Mouse (Mus musculus) midbrain, embryonic 11.5 days (tissue): ENCODE measurements around the gene Camk1g. TPM values are rescaled to one million over a fixed set of nuclear protein-coding genes. Genes with fewer than 3 reads are reported as not detected.

Source experiments
- ATAC-seq: fragments of 200-750 bp; cut with Nextera tagmentation; 2 replicates; pipeline ENCODE4 v1.8.0; 2017; ENCODE audit warnings: moderate TSS enrichment, moderate library complexity; ENCODE audit not compliant: low FRiP score
- DNase-seq: peaks from one replicate; pipeline ENCODE4 v3.0.0; 2015; ENCODE audit warnings: low spot score; ENCODE audit errors: missing footprints
- H3K27ac ChIP-seq: fragments of 300-500 bp; sonication (generic); 2 replicates; pipeline ENCODE4 v1.5.1; 2014; ENCODE audit warnings: low read depth, low read length
- H3K27me3 ChIP-seq: fragments of 300-500 bp; sonication (generic); 2 replicates; pipeline ENCODE4 v1.6.1; 2014; ENCODE audit warnings: mild to moderate bottlenecking, low read length, moderate library complexity, mixed read lengths; ENCODE audit not compliant: control insufficient read depth, insufficient read depth
- H3K36me3 ChIP-seq: fragments of 300-500 bp; sonication (generic); 2 replicates; pipeline ENCODE4 v1.6.1; 2014; ENCODE audit warnings: mild to moderate bottlenecking, low read length, moderate library complexity, mixed read lengths; ENCODE audit not compliant: control insufficient read depth, insufficient read depth
- H3K4me1 ChIP-seq: fragments of 300-500 bp; sonication (generic); 2 replicates; pipeline ENCODE4 v1.6.1; 2014; ENCODE audit warnings: low read length; ENCODE audit not compliant: control insufficient read depth, insufficient read depth
- H3K4me2 ChIP-seq: fragments of 300-500 bp; sonication (generic); 2 replicates; pipeline ENCODE4 v1.6.1; 2014; ENCODE audit warnings: mild to moderate bottlenecking, moderate library complexity
- H3K4me3 ChIP-seq: fragments of 300-500 bp; sonication (generic); 2 replicates; pipeline ENCODE4 v1.5.1; 2014; ENCODE audit warnings: low read depth, low read length
- H3K9ac ChIP-seq: fragments of 300-500 bp; sonication (generic); 2 replicates; pipeline ENCODE4 v1.6.1; 2014; ENCODE audit warnings: low read length
- H3K9me3 ChIP-seq: fragments of 300-500 bp; sonication (generic); 2 replicates; pipeline ENCODE4 v1.6.1; 2016; ENCODE audit warnings: low read length; ENCODE audit not compliant: control insufficient read depth
- WGBS: fragments of 180-500 bp; shearing (Covaris S2); extraction: QIAGEN DNeasy Blood & Tissue Kit; methylation state at CpG from one replicate; pipeline ENCODE4 v1.1.7; 2014; 5-methylcytosine and 5-hydroxymethylcytosine counted together
- polyA plus RNA-seq: library from polyadenylated mRNA; unstranded; fragments of >200 nt; fragmentation: Nextera tagmentation; extraction: Ambion mirVana; gene quantifications from 2 replicates; pipeline ENCODE4 v1.2.1, GENCODE M21; 2014

Gene Camk1g
- polyA plus RNA-seq, 1 experiment from 2014 or later: 20.1 TPM

DNA sequence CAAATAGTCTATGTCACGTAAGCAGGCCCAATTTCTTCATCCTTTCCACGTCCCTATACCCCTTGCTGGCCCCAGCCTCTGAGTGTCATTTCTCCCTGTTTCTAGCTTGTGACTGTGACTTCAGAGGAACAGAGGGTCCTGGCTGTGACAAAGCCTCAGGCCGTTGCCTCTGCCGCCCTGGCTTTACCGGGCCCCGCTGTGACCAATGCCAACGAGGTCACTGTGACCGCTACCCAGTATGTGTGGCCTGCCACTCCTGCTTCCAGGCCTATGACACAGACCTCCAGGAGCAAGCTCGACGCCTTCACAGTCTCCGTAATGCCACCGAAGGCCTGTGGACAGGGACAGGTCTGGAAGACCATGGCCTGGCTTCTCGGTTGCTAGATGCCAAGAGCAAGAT is 38.1 kb downstream of the Camk1g start:
- no peaks in the 10 kb centered on the region for H3K36me3 ChIP-seq
- no peak overlapping the region for H3K4me2 ChIP-seq
- no peak for DNase-seq
- H3K9ac ChIP-seq: no peak overlapping the region
- H3K27ac ChIP-seq: no peak overlapping the region
- no peak for ATAC-seq
- H3K4me3 ChIP-seq: no peak overlapping the region
- H3K4me1 ChIP-seq: 0 out of 2 replicates have a peak, but pooled peaks cover 4% of the 10 kb centered on the region
- H3K27me3 ChIP-seq: no peaks in the 10 kb centered on the region
- no peaks in the 10 kb centered on the region for H3K9me3 ChIP-seq
- WGBS: 89% methylated on average over 13 of the region's 13 CpGs

DNA sequence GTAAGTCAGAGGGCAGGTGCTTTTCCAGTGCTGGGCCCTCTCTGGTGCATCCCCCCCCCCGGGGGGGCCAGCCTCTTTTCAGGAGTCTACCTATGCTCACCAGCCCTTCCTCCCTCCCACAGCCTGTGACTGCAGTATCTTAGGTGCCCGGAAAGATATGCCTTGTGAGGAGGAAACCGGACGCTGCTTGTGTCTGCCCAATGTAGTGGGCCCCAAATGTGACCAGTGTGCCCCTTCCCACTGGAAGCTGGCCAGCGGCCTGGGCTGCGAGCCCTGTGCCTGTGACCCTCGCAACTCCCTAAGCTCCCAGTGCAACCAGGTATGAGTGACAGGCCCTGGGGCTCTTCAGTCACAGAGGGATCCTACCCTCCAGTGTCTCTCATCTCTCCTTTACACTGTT is 39.5 kb downstream of the Camk1g start:
- ATAC-seq (no peak; the same call in 1 of the 2 replicates), DNase-seq (peak; percentile 26)
- Histone ChIP-seq H3K27ac (no peak overlapping the region), H3K4me1 (0 out of 2 replicates have a peak, but pooled peaks cover 4% of the 10 kb centered on the region), H3K4me3 (no peak overlapping the region), H3K9ac (no peak overlapping the region), H3K36me3 (no peaks in the 10 kb centered on the region), H3K4me2 (no peak overlapping the region), H3K27me3 (no peaks in the 10 kb centered on the region), H3K9me3 (no peaks in the 10 kb centered on the region)
- WGBS: 83% methylated on average over 7 of the region's 7 CpGs

DNA sequence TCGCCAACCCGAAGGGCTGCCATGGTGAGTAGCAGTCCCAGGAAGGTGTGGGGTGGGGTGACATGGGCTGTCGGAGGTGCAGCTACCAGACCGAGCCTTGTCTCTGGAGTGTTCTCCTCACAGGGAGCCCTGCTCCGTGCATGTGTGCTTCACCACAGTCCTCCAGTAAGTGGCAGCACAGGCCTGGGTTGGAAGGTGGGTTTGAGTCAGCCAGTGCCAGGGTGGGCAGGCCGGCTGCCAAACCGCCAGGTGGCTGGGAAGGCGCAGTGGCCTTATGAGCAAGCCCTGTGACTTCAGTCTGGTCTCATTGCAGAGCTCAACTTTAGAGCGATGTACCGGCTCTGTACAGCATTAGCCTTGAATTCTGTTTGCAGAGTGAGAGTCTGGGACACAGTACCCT is 39.9 kb downstream of the Camk1g start:
- DNase-seq: peak; percentile 89
- no peaks in the 10 kb centered on the region for H3K27me3 ChIP-seq
- no peak overlapping the region for H3K9ac ChIP-seq
- no peak overlapping the region for H3K4me2 ChIP-seq
- WGBS: 41% methylated on average over 10 of the region's 10 CpGs
- ATAC-seq: peak; percentile 87
- no peak overlapping the region for H3K27ac ChIP-seq
- H3K4me3 ChIP-seq: no peak overlapping the region
- H3K4me1 ChIP-seq: 0 out of 2 replicates have a peak, but pooled peaks cover 4% of the 10 kb centered on the region
- no peaks in the 10 kb centered on the region for H3K9me3 ChIP-seq
- H3K36me3 ChIP-seq: no peaks in the 10 kb centered on the region

DNA sequence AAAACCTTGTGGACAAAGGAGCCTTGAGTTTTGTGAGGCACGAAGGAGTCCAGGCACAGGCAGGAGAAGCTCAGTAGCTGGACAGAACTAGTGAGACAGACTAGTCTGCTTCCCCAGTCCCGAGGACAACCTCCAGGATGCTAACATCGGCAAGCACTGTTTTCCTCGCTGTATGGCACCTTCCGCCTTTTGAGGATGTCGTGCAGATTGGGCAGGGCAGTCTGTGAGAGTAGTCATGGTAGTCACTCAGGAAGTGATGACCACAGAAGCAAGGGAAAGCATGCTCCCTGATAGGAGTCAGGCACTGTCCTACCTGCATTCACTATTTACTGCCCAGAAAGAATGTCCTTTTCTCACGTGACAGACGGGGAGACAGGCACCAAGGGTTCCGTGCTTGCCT is 40.5 kb downstream of the Camk1g start:
- Histone ChIP-seq H3K36me3 (no peaks in the 10 kb centered on the region), H3K4me1 (0 out of 2 replicates have a peak, but pooled peaks cover 4% of the 10 kb centered on the region), H3K27me3 (no peaks in the 10 kb centered on the region), H3K9me3 (no peaks in the 10 kb centered on the region), H3K4me3 (no peak overlapping the region), H3K9ac (no peak overlapping the region; the same call in 1 of the 2 replicates), H3K27ac (no peak overlapping the region), H3K4me2 (no peak overlapping the region)
- ATAC-seq (0 out of 2 replicates have a peak, but pooled peaks have one; percentile 1), DNase-seq (no peak)
- WGBS: 70% methylated on average over 9 of the region's 9 CpGs

DNA sequence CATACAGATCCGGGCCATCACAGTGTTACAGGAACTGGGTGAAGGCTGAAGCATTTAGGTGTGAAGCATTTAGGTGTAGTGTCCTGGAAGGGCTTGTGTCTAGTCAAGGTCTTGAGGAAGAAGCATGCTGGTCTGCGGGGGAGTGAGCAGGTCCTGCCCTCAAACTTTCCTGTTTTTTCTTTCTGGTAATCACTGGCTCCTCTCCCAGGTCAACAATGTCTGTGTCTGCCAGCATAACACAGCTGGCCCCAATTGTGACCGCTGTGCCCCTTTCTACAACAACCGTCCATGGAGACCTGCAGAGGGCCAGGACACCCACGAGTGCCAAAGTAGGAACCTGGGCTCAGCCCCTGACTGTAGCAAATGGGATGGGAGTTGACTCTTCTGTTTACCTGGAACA is 42.4 kb downstream of the Camk1g start:
- H3K4me3 ChIP-seq: no peak overlapping the region
- H3K9ac ChIP-seq: no peak overlapping the region
- H3K36me3 ChIP-seq: no peaks in the 10 kb centered on the region
- peak; percentile 49 for DNase-seq
- no peaks in the 10 kb centered on the region for H3K9me3 ChIP-seq
- 84% methylated on average over 5 of the region's 5 CpGs for WGBS
- H3K4me1 ChIP-seq: 0 out of 2 replicates have a peak, but pooled peaks cover 4% of the 10 kb centered on the region
- H3K27me3 ChIP-seq: no peaks in the 10 kb centered on the region
- no peak overlapping the region for H3K4me2 ChIP-seq
- H3K27ac ChIP-seq: no peak overlapping the region
- no peak for ATAC-seq

DNA sequence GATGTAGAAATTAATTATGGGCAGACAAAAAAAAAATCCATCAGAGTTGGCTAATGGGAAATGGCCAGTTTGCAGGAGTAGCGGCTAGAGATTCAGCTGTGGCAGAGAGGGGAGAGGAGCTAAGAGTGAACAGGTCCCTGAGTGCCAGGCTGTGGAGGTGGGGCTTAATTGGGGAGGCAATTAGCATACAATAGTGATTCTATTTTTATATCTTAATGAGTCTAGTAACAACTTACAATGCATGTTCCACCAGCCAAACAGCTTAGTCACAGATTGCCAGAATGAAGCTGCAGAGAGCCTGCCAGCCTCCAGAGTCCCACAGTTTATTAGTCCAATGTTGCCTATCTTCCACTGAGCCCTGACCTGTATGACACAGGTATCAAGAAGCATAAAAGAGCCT is 42.9 kb downstream of the Camk1g start:
- ATAC-seq (no peak), DNase-seq (no peak)
- Histone ChIP-seq H3K27ac (no peak overlapping the region), H3K27me3 (no peaks in the 10 kb centered on the region), H3K4me3 (no peak overlapping the region), H3K4me2 (no peak overlapping the region), H3K9ac (no peak overlapping the region), H3K4me1 (0 out of 2 replicates have a peak, but pooled peaks cover 4% of the 10 kb centered on the region), H3K9me3 (no peaks in the 10 kb centered on the region), H3K36me3 (no peaks in the 10 kb centered on the region)
- WGBS: 96% methylated on average over 1 of the region's 1 CpGs

DNA sequence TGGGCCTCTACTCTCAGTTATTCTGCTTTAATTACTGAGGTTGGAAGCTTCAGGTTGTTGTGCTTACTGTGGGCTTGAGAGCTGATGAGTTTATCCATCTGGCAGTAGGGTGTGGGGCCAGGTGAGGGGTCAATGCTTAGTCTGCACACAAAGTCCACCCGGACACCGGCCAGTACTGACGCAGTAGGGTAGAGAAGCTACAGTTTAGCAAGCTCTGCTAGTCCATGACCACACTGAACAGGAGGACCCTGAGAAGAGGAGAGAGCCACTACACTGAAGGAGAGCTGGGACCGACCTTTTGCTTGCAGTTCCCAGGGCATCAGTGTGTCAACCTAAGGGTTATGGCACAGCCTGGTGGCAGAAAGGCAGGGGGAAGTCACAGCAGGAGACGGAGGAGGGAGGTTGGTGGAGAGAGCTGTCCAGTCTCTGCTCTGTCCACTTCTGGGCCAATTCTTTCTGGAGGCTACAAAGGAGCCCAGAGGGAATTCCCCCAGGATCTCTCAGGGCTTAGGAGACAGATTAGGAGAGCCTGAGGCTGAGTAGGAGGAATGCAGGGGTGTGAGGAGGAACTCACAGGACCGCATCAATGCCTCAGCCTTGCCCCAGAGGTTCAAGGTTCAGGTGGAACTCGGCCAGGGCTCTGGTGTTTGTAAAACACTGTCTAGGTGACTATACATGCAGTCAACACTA is 43.5 kb downstream of the Camk1g start:
- Histone ChIP-seq H3K27ac (no peak overlapping the region), H3K9ac (no peak overlapping the region), H3K27me3 (no peaks in the 10 kb centered on the region), H3K36me3 (no peaks in the 10 kb centered on the region), H3K4me1 (0 out of 2 replicates have a peak, but pooled peaks cover 4% of the 10 kb centered on the region), H3K9me3 (no peaks in the 10 kb centered on the region), H3K4me3 (no peak overlapping the region), H3K4me2 (no peak overlapping the region)
- ATAC-seq: no peak
- 79% methylated on average over 7 of the region's 7 CpGs for WGBS
- DNase-seq: no peak

DNA sequence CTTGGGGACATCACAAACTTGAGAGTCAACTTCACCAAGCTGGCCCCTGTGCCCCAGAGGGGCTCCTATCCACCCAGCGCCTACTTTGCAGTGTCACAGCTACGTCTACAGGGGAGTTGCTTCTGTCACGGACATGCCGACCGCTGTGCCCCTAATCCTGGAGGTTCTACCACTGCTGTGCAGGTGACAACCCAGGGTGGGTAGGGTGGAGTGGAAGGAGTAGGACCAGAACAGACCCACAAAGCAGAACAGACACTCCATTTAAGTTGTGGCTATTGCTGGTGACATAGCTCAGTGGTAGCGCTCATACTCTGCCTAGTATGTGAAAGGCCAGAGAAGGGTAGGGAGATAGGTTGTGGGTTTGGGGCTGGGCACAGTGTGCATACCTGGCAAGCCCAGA is 44.2 kb downstream of the Camk1g start:
- Histone ChIP-seq H3K27me3 (no peaks in the 10 kb centered on the region), H3K4me3 (no peak overlapping the region), H3K9me3 (no peaks in the 10 kb centered on the region), H3K27ac (no peak overlapping the region), H3K9ac (no peak overlapping the region), H3K4me1 (0 out of 2 replicates have a peak, but pooled peaks cover 4% of the 10 kb centered on the region), H3K4me2 (no peak overlapping the region), H3K36me3 (no peaks in the 10 kb centered on the region)
- WGBS: 90% methylated on average over 6 of the region's 6 CpGs
- DNase-seq (peak; percentile 26), ATAC-seq (no peak)

DNA sequence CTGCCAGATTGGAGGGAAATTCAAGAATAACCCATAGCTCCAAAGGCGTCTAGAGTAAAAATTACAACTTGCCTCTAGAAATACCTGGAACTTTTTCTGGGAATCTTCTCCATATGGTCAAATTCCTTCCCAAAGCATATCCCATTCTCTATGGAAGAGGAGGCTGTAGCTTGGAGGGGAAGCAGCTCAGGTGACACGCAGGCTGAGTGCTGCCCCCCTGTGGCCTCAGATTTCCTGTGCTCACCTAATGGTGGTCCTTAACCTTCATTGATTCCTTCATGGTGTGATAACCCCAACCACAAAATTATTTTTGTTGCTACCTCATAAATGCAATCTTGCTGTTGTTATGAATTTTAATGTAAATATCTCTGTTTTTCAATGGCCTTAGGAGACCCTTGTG is 45.9 kb downstream of the Camk1g start:
- H3K4me1 ChIP-seq: no peaks in the 10 kb centered on the region
- WGBS: 36% methylated on average over 2 of the region's 2 CpGs
- no peak for ATAC-seq

More for the DNA sequence above, 45.9 kb downstream of the Camk1g start:
- Histone ChIP-seq H3K36me3 (no peaks in the 10 kb centered on the region), H3K9ac (no peak overlapping the region), H3K4me2 (no peak overlapping the region), H3K4me3 (no peak overlapping the region), H3K27me3 (no peaks in the 10 kb centered on the region), H3K9me3 (no peaks in the 10 kb centered on the region), H3K27ac (no peak overlapping the region)
- peak; percentile 71 for DNase-seq
